Comparison of ENCODE assay signal across 28 mouse cellular contexts in genomic region chr7:67768125-67768524, GRCm38 (mm10). TPM values are rescaled to one million over a fixed set of nuclear protein-coding genes. Genes with fewer than 3 reads are reported as not detected.
DNase-seq lines count a peak whose midpoint lies in the region; ATAC-seq and TF ChIP-seq lines count a peak whose summit lies in the region.
"Had no signal": no experiment of that assay in that cellular context is flagged by ENCODE, and none has a peak within 500 bp of the region (broad histone marks: within the 10 kb centered on the region; RNA-seq: fewer than 3 reads in every experiment).

No protein-coding gene starts in this region.

- no peak overlapping the region for H3K4me3 ChIP-seq in lung, embryonic 16.5 days (ENCODE audit: low read length)
- no peak overlapping the region for H3K4me3 ChIP-seq in lung, adult 2 months (replicated peaks; ENCODE audit: extremely low read depth, low read depth, low read length)
- H3K4me3 ChIP-seq: forebrain, embryonic 13.5 days; heart, embryonic 10.5 days; hindbrain, embryonic 12.5 days; intestine, embryonic 15.5 days; limb, embryonic 13.5 days; liver, embryonic 13.5 days; midbrain, embryonic 10.5 days had no signal

- H3K27ac ChIP-seq in lung, embryonic 16.5 days (ENCODE audit: low read length), result no peak overlapping the region
- H3K27ac ChIP-seq: forebrain, embryonic 13.5 days; heart, embryonic 10.5 days; hindbrain, embryonic 12.5 days; hindbrain, postnatal 0 days; intestine, embryonic 15.5 days; kidney, postnatal 0 days; limb, embryonic 13.5 days; liver, embryonic 13.5 days; midbrain, embryonic 10.5 days had no signal

- no peaks in the 10 kb centered on the region for H3K36me3 ChIP-seq in lung, embryonic 16.5 days (ENCODE audit: control insufficient read depth, insufficient read depth, low read length)
- H3K36me3 ChIP-seq: heart, embryonic 10.5 days; hindbrain, embryonic 12.5 days; intestine, embryonic 15.5 days; limb, embryonic 13.5 days; liver, embryonic 13.5 days; midbrain, embryonic 10.5 days had no signal

- DNase-seq in lung, adult 2 months, result no peak
- peak; percentile 58 for DNase-seq in adrenal gland, adult 8-10 months
- peak; percentile 68 to 77 for DNase-seq in adrenal gland, postnatal 36 days
- DNase-seq in testis, postnatal 10 days (ENCODE audit: low spot score), result peak; percentile 64
- DNase-seq in right cerebral cortex, postnatal 36 days (ENCODE audit: low spot score in 2 of 2), result no peak
- DNase-seq in layer of hippocampus, adult 8-10 months (ENCODE audit: low spot score in 2 of 2), result no peak
- DNase-seq: cerebellum, adult 8-10 months; cerebellum, postnatal 36 days; gastrocnemius, postnatal 10 days; heart, postnatal 36 days; kidney, adult 2 months; kidney, postnatal 4 days; layer of hippocampus, adult 9-11 months; liver, embryonic 13.5 days had no signal

- no peaks in the 10 kb centered on the region for H3K9me3 ChIP-seq in lung, embryonic 16.5 days (ENCODE audit: control insufficient read depth, low read length)
- H3K9me3 ChIP-seq: forebrain, embryonic 13.5 days; heart, embryonic 10.5 days; hindbrain, embryonic 12.5 days; intestine, embryonic 15.5 days; limb, embryonic 13.5 days; liver, embryonic 13.5 days; midbrain, embryonic 10.5 days had no signal

- no peaks in the 10 kb centered on the region for H3K27me3 ChIP-seq in lung, embryonic 16.5 days (ENCODE audit: control insufficient read depth, insufficient read depth, low read depth, low read length)
- H3K27me3 ChIP-seq: forebrain, embryonic 13.5 days; hindbrain, embryonic 12.5 days; intestine, embryonic 15.5 days had no signal

- no peak for TF ChIP-seq CTCF in lung, adult 2 months (IDR thresholded peaks at IDR 0.05; ENCODE audit: insufficient read depth, low read length)

- no peak overlapping the region for H3K4me2 ChIP-seq in lung, embryonic 16.5 days (ENCODE audit: low read depth, low read length)
- H3K4me2 ChIP-seq: forebrain, embryonic 13.5 days; hindbrain, embryonic 12.5 days; intestine, embryonic 15.5 days; limb, embryonic 13.5 days; liver, embryonic 13.5 days had no signal

- H3K9ac ChIP-seq in lung, embryonic 16.5 days (ENCODE audit: low read length), result no peak overlapping the region
- H3K9ac ChIP-seq: forebrain, embryonic 13.5 days; hindbrain, embryonic 12.5 days; intestine, embryonic 15.5 days; limb, embryonic 13.5 days; liver, embryonic 13.5 days had no signal

- TF ChIP-seq POLR2A in lung, adult 2 months (IDR thresholded peaks at IDR 0.05; ENCODE audit: borderline replicate concordance, extremely low read depth, low read depth, low read length), result no peak

- no peaks in the 10 kb centered on the region for H3K4me1 ChIP-seq in lung, embryonic 16.5 days (replicated peaks; ENCODE audit: control insufficient read depth, insufficient read depth, low read length)
- 0 out of 2 replicates have a peak, but pooled peaks cover 2% of the 10 kb centered on the region for H3K4me1 ChIP-seq in lung, adult 2 months (ENCODE audit: control insufficient read depth, insufficient read depth, low read length)
- H3K4me1 ChIP-seq: forebrain, embryonic 13.5 days; heart, embryonic 10.5 days; hindbrain, embryonic 12.5 days; intestine, embryonic 15.5 days; liver, embryonic 13.5 days; midbrain, embryonic 10.5 days had no signal

- 57% methylated on average over 3 of the region's 3 CpGs for WGBS in lung, embryonic 16.5 days
- 55% methylated on average over 3 of the region's 3 CpGs for WGBS in lung, adult 2 months

- peak; percentile 54; the same call in 1 of the 2 replicates for ATAC-seq in lung, embryonic 16.5 days (ENCODE audit: low read depth)
- ATAC-seq in granulocyte monocyte progenitor cell, adult 5-6 weeks (replicated peaks; ENCODE audit: poor library complexity, severe bottlenecking), result no peak
- ATAC-seq: forebrain, embryonic 13.5 days; hindbrain, postnatal 0 days; intestine, embryonic 15.5 days; midbrain, embryonic 16.5 days had no signal

RNA-seq across cellular contexts. Expression of gene Synm, which starts 8.6 kb away (rescaled TPM):
- polyA plus RNA-seq in lung, embryonic 16.5 days (2015; fragmentation: Nextera tagmentation; extraction: Ambion mirVana), result 12.9 and 13.8 TPM in 2 replicates
- polyA plus RNA-seq in lung, adult 2 months (2012; rRNA removed), result 14.0 and 17.2 TPM in 2 replicates
- total RNA-seq in adrenal gland, adult 8-10 months (2022), result 10 to 100 TPM; 10.1 to 18.0 (median 12.0) TPM
- total RNA-seq in adrenal gland, postnatal 36 days (2021), result 10 to 100 TPM; 14.1 to 18.8 TPM
- not detected in 2 replicates for total RNA-seq in granulocyte monocyte progenitor cell, adult 5-6 weeks (2014; fragmentation: Nextera tagmentation)
- total RNA-seq in granulocyte monocyte progenitor cell, adult 5-6 weeks (2017), result 0.15 TPM in 1 of 2 replicates, not detected in the other
- total RNA-seq in layer of hippocampus, adult 8-10 months (2022), result 10 to 100 TPM; 19.7 to 21.7 (median 20.6) TPM
- total RNA-seq: CH12.LX; megakaryocyte progenitor cell, adult 5-6 weeks; neutrophil, adult 5-6 weeks had no signal

Comparison
In these comparisons a context has a peak if more than half of its experiments do, and no peak if none do; other contexts are left out.
1. DNase-seq: peak in adrenal gland, adult 8-10 months (single experiment), adrenal gland, postnatal 36 days (2 of 2) and testis, postnatal 10 days (single experiment); none in lung, adult 2 months (single experiment), right cerebral cortex, postnatal 36 days (0 of 2) and layer of hippocampus, adult 8-10 months (0 of 2).
2. RNA of gene Synm, which starts 8.6 kb away (total RNA-seq): 19.7 to 21.7 TPM in layer of hippocampus, adult 8-10 months, 14.1 to 18.8 TPM in adrenal gland, postnatal 36 days and 10.1 to 18.0 TPM in adrenal gland, adult 8-10 months; 0.15 TPM in granulocyte monocyte progenitor cell, adult 5-6 weeks; every median in the first group is over 4 times any median in the second.